Mouse (Mus musculus): ENCODE data around the gene Zscan12.
"Not testable (repeated sequence)": the region's sequence is repeated elsewhere in the genome, so short reads cannot be mapped to it uniquely, and the experiment has no call there.

The Zscan12 gene

DNA sequence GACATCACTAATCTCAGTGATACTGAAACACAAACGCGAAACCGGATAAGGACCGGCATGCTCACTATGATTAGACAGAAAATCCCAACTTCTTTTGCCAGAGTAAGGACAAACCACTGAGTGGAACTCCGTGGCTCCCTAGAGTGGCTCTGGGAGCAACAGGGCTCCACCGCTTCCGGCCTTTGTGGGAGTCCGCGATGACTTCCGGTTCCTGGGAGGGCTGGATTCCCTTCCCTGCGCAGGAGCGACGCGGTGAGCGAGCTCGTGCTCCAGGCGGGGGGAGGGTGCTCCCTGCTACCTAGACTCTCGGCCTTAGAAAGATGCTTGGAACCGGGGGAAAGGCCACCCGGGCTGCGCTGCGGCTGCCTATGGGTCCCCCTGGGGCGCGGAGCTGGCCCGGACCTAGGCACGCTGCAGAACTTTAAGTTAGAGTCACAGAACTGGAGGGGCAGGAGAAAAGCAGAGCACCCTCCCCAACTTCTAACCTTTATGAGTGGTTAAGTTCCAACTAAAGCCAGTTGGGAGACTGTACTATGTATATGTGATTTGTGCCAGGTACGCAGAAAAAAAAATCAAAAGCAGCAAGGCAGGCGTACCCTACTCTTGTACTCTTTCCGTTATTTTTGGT lies at the start of gene Zscan12:
TSS of gene Zscan12 (plus strand) at position 200 of the 628 bp plus-strand sequence.
- peak; percentile 74 for DNase-seq (ENCODE audit: low read depth)

- DNase-seq (ENCODE audit: low read depth) = no peak
These were observed 49.8 kb upstream of the Zscan12 start for GRCm38 (mm10) chr13:21312854-21313253.

DNA sequence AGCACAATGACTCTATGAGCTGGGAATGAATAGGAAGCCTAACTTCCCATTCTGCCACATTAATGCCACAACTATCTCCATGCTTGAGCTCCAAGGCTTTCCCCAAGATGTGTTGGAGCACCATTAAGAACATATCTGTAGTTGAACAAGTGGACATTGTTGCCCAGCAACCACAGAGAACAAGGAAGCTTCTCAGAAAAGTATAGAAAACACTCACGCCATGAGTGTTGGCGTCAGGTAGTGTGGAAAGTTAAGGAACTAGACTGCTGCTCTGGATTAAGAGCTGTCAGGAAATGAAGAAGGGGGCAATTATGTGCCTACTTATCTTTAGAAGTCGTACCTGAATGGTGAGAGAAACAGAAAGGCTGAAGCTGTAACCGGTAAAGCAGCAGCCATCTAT lies 48.7 kb upstream of the Zscan12 start:
- DNase-seq (ENCODE audit: low read depth) = no peak

- no peak for DNase-seq (ENCODE audit: low read depth)
These were observed 42.4 kb upstream of the Zscan12 start for GRCm38 (mm10) chr13:21320262-21320661.

- no peak for DNase-seq (ENCODE audit: low read depth)
These were observed 40.6 kb upstream of the Zscan12 start for GRCm38 (mm10) chr13:21321890-21322494.

DNA sequence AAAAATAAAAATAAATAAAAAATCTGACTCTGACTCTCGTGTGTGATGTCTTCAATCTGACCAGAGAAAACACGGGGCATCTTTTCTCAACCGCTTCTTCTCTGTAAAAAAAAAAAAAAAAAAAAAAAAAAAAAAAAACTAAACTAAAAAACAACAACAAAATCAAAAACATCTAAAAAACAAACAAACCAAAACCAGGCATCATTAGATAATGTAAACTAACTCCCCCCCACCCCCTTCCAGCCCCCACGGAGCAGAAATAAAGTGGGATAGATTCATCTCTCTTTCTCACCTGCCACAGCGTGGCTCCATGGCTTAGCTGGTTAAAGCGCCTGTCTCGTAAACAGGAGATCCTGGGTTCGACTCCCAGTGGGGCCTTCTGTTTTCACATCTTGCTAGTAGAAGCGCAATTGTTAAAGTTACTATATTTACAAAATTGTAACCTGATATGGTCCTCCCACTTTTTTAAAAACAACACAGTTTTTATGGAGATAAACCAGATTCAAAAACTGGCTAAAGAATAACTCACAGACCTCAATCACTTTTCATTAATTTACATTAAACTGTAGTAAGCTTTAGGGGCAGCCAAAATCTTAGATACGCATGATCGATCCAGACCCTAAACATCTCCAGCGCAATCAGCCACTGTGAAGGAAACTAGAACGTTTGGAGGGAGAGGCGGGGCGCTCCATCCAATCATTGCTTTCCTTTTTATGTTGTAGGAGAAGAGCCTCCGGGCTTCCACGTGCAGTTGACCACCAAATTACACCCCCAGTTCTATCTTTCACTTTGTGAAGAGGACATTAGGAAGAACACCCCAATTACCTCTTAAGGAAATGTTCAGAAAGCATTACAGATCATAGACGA lies 39.9 kb upstream of the Zscan12 start:
- DNase-seq (ENCODE audit: low read depth) = no peak

DNA sequence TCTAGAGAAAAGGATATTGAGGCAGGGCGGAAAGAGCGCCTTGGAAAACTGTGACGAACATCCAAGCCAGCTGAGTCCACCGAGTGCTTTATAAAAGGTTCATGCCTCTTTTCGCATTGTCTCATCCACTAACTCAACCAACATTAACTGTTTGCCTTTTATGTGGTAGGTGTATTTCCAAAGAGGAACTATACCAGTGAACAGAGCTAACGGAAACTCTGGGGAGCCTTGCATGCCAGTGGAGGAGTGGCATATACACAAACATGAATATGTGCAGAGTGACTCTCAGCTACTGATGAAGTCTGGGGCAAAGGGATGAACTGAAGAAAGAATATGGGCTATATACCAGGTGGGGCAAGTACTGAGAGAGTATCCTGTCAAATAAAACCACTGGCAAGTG lies 39.2 kb upstream of the Zscan12 start:
- DNase-seq (ENCODE audit: low read depth) = no peak

GRCm38 (mm10) chr13:21326191-21326590 lies 36.4 kb upstream of the Zscan12 start:
- no peak for DNase-seq (ENCODE audit: low read depth)

GRCm38 (mm10) chr13:21326657-21327211 lies 35.9 kb upstream of the Zscan12 start:
- peak; percentile 64 for DNase-seq (ENCODE audit: low read depth)

- DNase-seq (ENCODE audit: low read depth) = no peak
These were observed 35.2 kb upstream of the Zscan12 start for GRCm38 (mm10) chr13:21327424-21327823.

GRCm38 (mm10) chr13:21346610-21347009 lies 16.0 kb upstream of the Zscan12 start, which contains the start of gene Olfr1367:
Gene Olfr1367 (plus strand): TSS chr13:21346910.
- DNase-seq (ENCODE audit: low read depth) = no peak

- DNase-seq (ENCODE audit: low read depth) = no peak
These were observed 12.0 kb upstream of the Zscan12 start for GRCm38 (mm10) chr13:21350593-21350992.

GRCm38 (mm10) chr13:21363719-21364118 lies 1.1 kb downstream of the Zscan12 start:
- no peak for DNase-seq (ENCODE audit: low read depth)

DNA sequence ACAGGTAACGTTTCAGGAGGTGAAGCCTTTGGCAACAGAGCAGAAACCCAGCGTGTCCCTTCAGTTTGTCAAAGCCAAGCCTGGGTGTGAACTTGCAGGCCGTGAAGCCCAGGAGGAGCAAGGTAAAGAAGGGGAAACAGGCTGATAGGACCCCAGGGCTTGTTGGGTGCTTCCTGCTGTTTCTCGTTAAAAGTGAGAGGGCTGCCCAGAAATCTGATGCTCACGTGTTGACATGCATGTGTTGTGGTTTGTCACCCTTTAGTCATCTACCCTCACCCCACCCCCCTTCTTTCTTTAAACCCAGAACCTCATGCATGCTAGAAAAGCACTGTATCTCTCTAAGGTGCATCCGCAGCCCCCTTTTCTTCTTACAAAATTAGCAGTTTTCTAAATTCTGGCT lies 4.0 kb downstream of the Zscan12 start:
- no peak for DNase-seq (ENCODE audit: low read depth)

DNA sequence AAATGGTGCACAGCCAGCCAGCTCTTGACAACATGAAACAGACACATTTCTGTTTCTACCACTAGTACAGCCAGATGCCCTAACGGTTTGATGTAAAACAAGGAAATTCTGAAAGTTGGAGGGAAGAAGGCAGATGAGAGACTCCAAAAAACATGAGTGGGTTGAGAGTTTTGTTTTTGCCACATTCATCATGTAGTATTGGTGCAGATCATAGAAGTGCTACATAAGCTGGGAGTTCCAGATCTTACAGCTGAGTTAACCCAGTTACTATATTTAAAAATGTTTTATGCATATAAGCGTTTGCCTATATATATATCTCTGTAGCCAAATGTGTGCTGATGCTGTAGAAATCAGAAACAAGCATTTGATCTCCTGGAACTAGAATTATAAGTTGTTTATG lies 10.1 kb downstream of the Zscan12 start:
- DNase-seq (ENCODE audit: low read depth) = no peak

- DNase-seq (ENCODE audit: low read depth) = no peak
These were observed 15.2 kb downstream of the Zscan12 start for GRCm38 (mm10) chr13:21377773-21378172.

- DNase-seq (ENCODE audit: low read depth) = no peak
These were observed 32.6 kb downstream of the Zscan12 start for GRCm38 (mm10) chr13:21395211-21395610.

DNA sequence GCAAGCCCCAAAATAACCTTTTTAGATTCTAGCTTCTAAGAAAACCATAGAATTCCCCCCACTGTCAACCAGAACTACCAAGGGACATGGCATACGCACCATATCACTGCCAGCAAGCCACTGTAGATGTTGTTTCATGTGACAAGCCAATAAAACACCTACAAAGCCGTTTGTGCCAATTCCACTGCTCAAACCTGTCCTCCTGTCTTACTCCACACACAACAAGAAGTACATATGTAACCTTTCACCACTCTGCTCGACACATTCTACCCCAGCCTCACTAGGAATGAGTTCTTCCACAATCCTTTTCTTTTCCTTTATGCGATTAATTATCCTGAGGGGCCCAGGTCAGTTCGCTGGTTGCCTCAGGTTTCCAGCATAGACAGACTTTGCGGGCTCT lies 33.0 kb downstream of the Zscan12 start:
- no peak for DNase-seq (ENCODE audit: low read depth)

GRCm38 (mm10) chr13:21396048-21396447 lies 33.4 kb downstream of the Zscan12 start:
- not testable (repeated sequence) for DNase-seq (ENCODE audit: low read depth)

- DNase-seq (ENCODE audit: low read depth) = no peak
These were observed 34.9 kb downstream of the Zscan12 start for GRCm38 (mm10) chr13:21397486-21397885.

GRCm38 (mm10) chr13:21401166-21401565 lies 38.5 kb downstream of the Zscan12 start:
- DNase-seq (ENCODE audit: low read depth) = no peak

DNA sequence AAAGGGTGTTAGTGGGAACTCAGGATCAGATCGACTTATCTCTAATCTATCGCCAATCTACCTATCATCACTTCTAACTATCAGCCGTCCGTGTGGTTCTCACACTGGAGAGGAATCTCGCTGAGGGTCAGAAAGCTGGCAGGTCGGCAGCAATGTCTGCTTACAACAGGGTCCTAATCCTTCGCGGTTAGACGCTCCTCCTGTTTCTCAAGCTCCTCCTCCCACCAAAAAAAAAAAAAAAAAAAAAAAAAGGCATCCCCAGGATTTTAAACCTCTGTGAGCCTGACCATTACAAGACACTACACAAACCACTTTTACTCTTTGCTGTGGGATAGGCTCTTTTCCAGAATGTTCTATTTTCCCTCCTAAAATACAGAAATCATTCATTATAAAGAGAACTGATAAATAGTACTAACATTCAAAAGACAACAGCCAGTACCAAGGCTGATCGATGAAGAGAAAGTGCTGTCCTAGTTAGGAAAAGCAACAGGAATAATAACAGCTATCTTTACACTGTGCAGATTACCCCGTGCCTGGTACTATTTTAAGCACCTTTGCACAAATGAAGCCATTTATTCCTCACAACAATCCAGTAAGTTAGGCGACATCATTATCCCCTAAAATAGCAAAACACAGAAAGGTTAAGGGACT lies 39.1 kb downstream of the Zscan12 start:
- DNase-seq (ENCODE audit: low read depth) = no peak

All from c-Kit-positive CD71-negative TER-119-negative erythroid progenitor cells, embryonic 14.5 days (primary cell).